Mouse (Mus musculus) C2C12 (cell line): ENCODE measurements around the gene Ugt1a5.

Experiments used
- CEBPB ChIP-seq: IDR thresholded peaks from one replicate; pipeline ENCODE4 v1.6.1; 2011; ENCODE audit warnings: low read depth, mild to moderate bottlenecking, control low read depth, moderate library complexity
- CTCF ChIP-seq: IDR thresholded peaks from one replicate; pipeline ENCODE4 v1.5.1; 2011; ENCODE audit not compliant: control insufficient read depth, insufficient read depth, insufficient read length
- MAX ChIP-seq: IDR thresholded peaks from one replicate; pipeline ENCODE4 v1.6.1; 2011; ENCODE audit warnings: mild to moderate bottlenecking, control low read depth
- MYOD1 ChIP-seq: IDR thresholded peaks from one replicate; pipeline ENCODE4 v1.6.1; 2011; ENCODE audit warnings: low read depth; ENCODE audit not compliant: control insufficient read depth, insufficient read length
- USF1 ChIP-seq: IDR thresholded peaks from one replicate; pipeline ENCODE4 v1.6.1; 2011; ENCODE audit warnings: low read depth, mild to moderate bottlenecking, control low read depth, moderate library complexity

- TF ChIP-seq CTCF (no peak), MAX (no peak), USF1 (no peak), MYOD1 (no peak), CEBPB (no peak)
These were observed 84.2 kb downstream of the Ugt1a5 start for GRCm38 (mm10) chr1:88250023-88250422.
